Mouse (Mus musculus) G1E-ER4 (cell line): ENCODE data around the gene Gm15448. TPM values are rescaled to one million over a fixed set of nuclear protein-coding genes. Genes with fewer than 3 reads are reported as not detected.
"Not testable (repeated sequence)": the region's sequence is repeated elsewhere in the genome, so short reads cannot be mapped to it uniquely, and the experiment has no call there.

Experiments used
- GATA1 ChIP-seq: IDR thresholded peaks from one replicate; pipeline ENCODE4 v1.8.0; 2012; ENCODE audit warnings: low read length, inconsistent platforms
- polyA plus RNA-seq: library from polyadenylated mRNA; stranded (reverse); fragments of >175 nt; gene quantifications from 2 replicates; pipeline ENCODE4 v1.2.3, GENCODE M21; 2012

Gene Gm15448
- polyA plus RNA-seq: not detected in 2 replicates

DNA sequence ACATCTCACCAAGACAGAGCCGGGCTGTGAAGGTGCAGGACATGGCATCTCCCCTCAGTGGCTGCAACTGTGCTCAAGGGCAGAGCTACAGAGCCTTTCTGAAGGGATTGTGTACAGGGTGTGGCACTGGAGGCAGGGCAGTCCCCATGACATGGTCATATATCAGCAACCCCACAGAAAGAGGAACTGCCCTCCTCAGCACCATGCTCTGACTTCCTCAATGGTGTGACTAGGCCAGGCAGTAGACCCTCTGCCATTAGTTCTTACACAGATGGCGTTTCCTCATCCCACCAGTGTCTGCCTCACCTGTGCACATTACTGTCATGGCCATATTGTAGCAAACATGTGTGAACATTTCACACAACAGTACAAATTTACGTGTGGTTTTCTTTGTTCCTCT is at the start of gene Gm15448:
Gene Gm15448, minus strand, starts transcription at position 89 of the 400 bp plus-strand sequence.
- not testable (repeated sequence) for TF ChIP-seq GATA1

GRCm38 (mm10) chr7:3844951-3845350 is 19.5 kb upstream of the Gm15448 start, which contains the start of gene Pira2:
Pira2 (minus strand) TSS chr7:3845051.
- not testable (repeated sequence) for TF ChIP-seq GATA1

Other genes starting within 250 kb of the Gm15448 start
- not detected in 2 replicates for gene Oscar, start 209.5 kb downstream of the Gm15448 start, polyA plus RNA-seq
- gene Ndufa3, start 208.3 kb downstream of the Gm15448 start, polyA plus RNA-seq: 24.6 and 27.8 TPM in 2 replicates
- 61.8 and 88.2 TPM in 2 replicates for gene Tfpt, start 195.8 kb downstream of the Gm15448 start, polyA plus RNA-seq
- gene Prpf31, start 195.7 kb downstream of the Gm15448 start, polyA plus RNA-seq: 110 and 112 TPM in 2 replicates
- gene Cnot3, start 180.4 kb downstream of the Gm15448 start, polyA plus RNA-seq: 785 and 904 TPM in 2 replicates
- gene Leng1, start 159.8 kb downstream of the Gm15448 start, polyA plus RNA-seq: 20.3 and 21.6 TPM in 2 replicates
- gene Tmc4, start 148.1 kb downstream of the Gm15448 start, polyA plus RNA-seq: 0.55 and 0.80 TPM in 2 replicates
- gene Tsen34, start 132.8 kb downstream of the Gm15448 start, polyA plus RNA-seq: 105 and 122 TPM in 2 replicates
- 87.2 and 108 TPM in 2 replicates for gene Mboat7, start 132.2 kb downstream of the Gm15448 start, polyA plus RNA-seq
- 450 and 1,340 TPM in 2 replicates for gene Rps9, start 121.7 kb downstream of the Gm15448 start, polyA plus RNA-seq
- gene Pirb, start 105.3 kb downstream of the Gm15448 start, polyA plus RNA-seq: 0.02 and 0.03 TPM in 2 replicates
- gene Pira2, start 19.4 kb upstream of the Gm15448 start, polyA plus RNA-seq: not detected in 2 replicates
- gene Gm14548, start 72.4 kb upstream of the Gm15448 start, polyA plus RNA-seq: not detected in 2 replicates
- gene Lilra6, start 89.8 kb upstream of the Gm15448 start, polyA plus RNA-seq: not detected in 2 replicates
- gene Lair1, start 237.5 kb upstream of the Gm15448 start, polyA plus RNA-seq: 0.01 TPM in 1 of 2 replicates, not detected in the other